Mouse (Mus musculus) lung, adult 18-20 months (tissue): ENCODE measurements around the gene Ang6.
"Not testable (repeated sequence)": the region's sequence is repeated elsewhere in the genome, so short reads cannot be mapped to it uniquely, and the experiment has no call there.

Experiments
- DNase-seq, 2 experiments: peaks; one replicate each; pipeline ENCODE4 v3.0.0; 2022; ENCODE audit warnings: mixed read lengths in 2 of 2

Ang6 gene

GRCm38 (mm10) chr14:44002169-44002568 lies at the start of gene Ang6:
Gene Ang6, minus strand, starts transcription at chr14:44002269.
- no peak for DNase-seq

GRCm38 (mm10) chr14:44046567-44046966 lies 44.5 kb upstream of the Ang6 start:
- DNase-seq: not testable (repeated sequence)

GRCm38 (mm10) chr14:44031828-44032227 lies 29.8 kb upstream of the Ang6 start:
- DNase-seq: not testable (repeated sequence)

GRCm38 (mm10) chr14:44009686-44010085 lies 7.6 kb upstream of the Ang6 start:
- not testable (repeated sequence) for DNase-seq

GRCm38 (mm10) chr14:44008021-44008420 lies 6.0 kb upstream of the Ang6 start:
- not testable (repeated sequence) for DNase-seq

GRCm38 (mm10) chr14:44001600-44001999 lies 469 bp downstream of the Ang6 start:
- no peak for DNase-seq

- peak; percentile 4 to 8 for DNase-seq
Measured at GRCm38 (mm10) chr14:43998455-43999000, 3.5 kb downstream of the Ang6 start.

- peak; percentile 55 for DNase-seq
Measured at GRCm38 (mm10) chr14:43987404-43987803, 14.7 kb downstream of the Ang6 start.

GRCm38 (mm10) chr14:43986147-43986546 lies 15.9 kb downstream of the Ang6 start:
- no peak for DNase-seq

- peak; percentile 24 to 46 for DNase-seq
Measured at GRCm38 (mm10) chr14:43983897-43984296, 18.2 kb downstream of the Ang6 start.

GRCm38 (mm10) chr14:43983454-43983853 lies 18.6 kb downstream of the Ang6 start:
- no peak for DNase-seq

GRCm38 (mm10) chr14:43956769-43957168 lies 45.3 kb downstream of the Ang6 start, which contains the start of gene Ang5:
Gene Ang5, plus strand, starts transcription at chr14:43957069.
- not testable (repeated sequence) for DNase-seq

GRCm38 (mm10) chr14:43955074-43955473 lies 47.0 kb downstream of the Ang6 start:
- DNase-seq: not testable (repeated sequence)

- DNase-seq: not testable (repeated sequence)
Measured at GRCm38 (mm10) chr14:43953382-43953781, 48.7 kb downstream of the Ang6 start.
